Mouse (Mus musculus) central nervous system, embryonic 18 days (tissue): ENCODE results near the gene Hcfc1r1. TPM values are rescaled to one million over a fixed set of nuclear protein-coding genes. Genes with fewer than 3 reads are reported as not detected.

Experiments used
- polyA plus RNA-seq: library from polyadenylated mRNA; depleted of rRNA; stranded (reverse); fragments of >200 nt; gene quantifications from 2 replicates; pipeline ENCODE4 v1.2.3, GENCODE M21; 2012; rRNA removed

Hcfc1r1 gene
- polyA plus RNA-seq, result 86.9 and 88.9 TPM in 2 replicates

DNA sequence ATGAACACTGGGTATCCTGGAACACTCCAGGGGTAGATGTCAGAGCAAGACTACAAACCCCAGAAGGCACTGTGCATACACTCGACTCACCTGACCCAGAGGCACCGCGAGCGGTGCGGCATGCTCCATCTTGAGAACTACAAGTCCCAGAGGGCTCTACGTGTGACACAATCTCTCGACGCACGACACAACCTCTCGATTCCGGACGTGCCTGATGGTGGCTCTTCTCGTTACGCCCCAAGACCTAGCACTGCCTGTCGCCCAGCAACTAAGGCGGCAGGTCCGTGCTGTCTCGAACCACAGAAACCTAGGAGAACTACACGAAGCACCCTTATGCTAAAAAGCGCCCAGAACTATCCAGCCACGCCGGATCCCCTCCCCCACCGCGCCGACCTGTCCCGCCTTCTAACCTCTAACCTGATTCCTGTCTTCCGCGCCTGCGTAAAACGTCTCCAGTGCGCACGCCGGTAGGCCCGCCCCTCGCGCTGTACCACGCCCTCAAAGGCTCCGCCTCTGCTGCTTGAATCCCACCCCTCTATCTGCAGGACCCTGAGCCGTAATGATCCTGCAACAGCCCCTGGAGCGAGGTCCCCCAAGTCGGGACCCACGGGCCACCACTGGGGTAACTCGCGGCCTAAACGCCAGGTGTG is at the start of gene Hcfc1r1, which contains the start of gene Thoc6:
Gene Hcfc1r1, plus strand, starts transcription at position 173 of the 650 bp plus-strand sequence.
Gene Thoc6, minus strand, starts transcription at position 459 of the 650 bp plus-strand sequence.

DNA sequence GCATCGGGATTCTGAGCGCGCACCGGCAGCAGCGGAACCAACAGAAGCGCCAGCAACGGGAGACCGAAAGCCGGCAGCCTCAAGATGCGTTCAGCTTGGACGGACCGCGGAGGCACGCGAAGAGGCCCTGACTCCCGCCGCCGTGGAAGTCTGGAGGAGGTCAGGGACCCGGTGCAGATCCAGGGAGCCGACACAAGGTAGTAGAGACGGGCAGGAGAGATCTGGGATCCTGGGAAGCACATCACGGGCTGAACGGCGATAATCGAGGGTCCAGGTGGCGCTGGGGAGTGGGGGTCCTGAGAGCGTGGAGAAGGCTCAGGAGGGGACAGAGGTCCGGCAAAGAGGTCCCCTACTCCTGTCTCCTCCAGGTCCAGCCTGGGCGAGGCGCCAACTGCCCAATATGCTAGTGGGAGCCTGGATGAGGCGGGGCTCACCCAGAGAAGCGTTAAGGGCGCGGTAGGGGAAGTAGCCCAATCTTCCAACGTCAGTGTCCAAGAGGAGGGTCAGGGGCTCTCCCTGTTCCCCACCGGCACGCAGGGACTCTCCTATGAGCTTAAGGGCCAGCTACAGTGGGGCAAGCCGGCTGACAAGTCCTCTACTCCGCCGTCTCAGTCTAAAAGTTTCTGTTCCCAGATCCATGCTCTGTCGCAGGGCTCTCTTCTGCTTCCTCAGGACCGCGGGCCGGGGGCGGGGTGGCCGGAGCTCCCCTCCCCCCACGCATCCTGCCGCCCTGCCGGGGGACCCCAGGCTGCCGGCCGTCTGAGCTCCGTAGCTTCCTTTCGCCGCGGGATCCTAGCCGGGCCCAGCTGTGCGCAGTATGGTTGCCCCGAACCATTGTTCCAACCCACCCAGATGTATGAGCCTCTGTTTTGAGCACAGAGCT is 28.5 kb upstream of the Hcfc1r1 start, which contains the start of gene Mmp25:
Gene Mmp25, minus strand, starts transcription at position 665 of the 883 bp plus-strand sequence.

DNA sequence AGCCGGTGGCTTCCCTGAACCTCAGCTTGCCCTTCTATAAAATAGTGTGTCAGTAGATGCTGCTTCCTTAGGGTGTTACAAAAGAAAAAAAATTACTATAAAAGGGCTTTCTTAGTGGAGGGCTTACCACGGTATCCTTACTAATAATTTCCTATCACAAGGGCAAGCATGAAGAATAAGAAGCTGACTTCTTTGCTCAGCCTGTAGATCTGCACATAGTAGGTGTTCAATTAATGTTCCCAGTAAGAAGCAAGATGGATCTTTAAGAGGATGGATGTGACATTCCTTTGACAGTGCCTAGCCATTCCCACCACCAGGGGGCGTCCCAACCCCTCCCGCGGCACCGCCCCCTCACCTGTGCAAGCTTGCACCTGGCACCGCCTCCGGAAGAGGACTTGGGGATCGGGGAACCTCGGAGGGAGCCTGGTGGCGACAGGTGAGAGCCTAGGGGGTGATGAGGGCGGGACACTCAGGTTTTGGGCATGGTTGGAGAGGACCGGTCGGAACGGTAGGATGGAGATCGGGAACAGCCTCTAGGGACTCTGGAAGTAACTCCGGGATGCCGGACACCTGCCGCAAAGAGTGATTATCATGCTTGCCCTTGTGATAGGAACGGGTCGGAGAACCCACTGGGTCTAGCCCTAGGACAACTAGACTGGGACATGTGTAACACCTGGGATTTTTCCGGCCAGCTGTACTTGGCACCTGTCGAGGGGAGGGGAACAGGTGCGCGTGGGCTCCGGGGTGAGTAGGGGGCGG is 13.1 kb upstream of the Hcfc1r1 start, which contains the start of gene Bicdl2:
Gene Bicdl2, plus strand, starts transcription at position 390 of the 759 bp plus-strand sequence.

DNA sequence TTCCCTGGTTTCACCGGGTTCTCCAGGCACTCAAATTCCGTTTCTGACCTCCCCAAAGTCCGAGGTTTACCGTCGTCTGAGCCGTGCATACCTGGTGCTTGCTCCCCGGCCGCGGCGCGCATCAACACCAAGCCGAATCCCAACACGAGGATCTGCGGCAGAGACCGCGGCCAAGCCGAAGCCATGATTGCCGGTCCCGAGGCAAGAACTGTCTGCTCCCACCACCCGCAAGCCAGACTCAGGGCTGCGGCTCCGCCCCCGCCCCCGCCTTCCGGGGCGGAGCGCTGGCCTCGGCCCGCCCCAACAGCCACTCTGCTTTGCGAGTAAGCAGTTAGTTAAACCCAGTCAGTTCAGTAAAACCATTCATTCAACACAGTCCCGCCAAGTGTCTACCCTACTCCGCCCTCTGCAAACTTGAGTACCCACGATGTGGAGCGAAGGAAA is 3.9 kb downstream of the Hcfc1r1 start, which contains the start of gene Tnfrsf12a:
Gene Tnfrsf12a, minus strand, starts transcription at position 233 of the 444 bp plus-strand sequence.

DNA sequence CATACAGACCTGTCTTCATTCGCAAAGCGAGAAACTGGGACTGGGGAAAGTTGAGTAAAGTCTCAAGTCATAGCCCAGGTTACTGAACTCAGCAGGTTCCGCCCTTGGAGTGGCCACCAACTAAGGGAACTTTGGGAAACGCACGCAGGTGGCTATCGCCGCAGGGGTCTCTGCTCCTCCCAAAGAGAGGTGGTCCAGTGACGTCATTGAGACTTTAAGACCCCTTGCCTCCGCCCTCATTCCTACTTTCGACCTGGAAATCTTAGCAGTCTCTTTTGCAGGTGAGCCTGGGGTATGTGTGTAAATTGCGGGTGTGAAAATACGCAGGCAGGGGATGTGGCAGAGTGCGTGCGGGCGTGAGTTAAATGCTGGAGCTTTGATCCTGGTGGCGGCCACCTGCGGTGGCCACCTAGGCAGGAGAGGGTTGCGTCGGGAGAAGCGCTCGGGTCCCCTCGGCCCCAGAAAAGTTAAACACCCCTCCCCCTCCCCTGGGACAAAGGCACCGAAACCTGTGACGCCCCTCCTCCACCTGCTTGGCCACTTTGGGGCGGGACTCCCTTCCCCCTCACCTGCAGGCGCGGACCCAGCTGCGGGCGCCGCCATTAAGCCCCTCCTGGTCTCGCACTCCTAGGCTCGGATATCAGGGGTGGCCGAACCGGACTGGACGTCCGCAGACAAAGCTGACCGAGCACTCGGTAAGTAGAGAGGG is 5.9 kb downstream of the Hcfc1r1 start, which contains the start of gene Cldn6:
Gene Cldn6, plus strand, starts transcription at position 123 of the 709 bp plus-strand sequence.

DNA sequence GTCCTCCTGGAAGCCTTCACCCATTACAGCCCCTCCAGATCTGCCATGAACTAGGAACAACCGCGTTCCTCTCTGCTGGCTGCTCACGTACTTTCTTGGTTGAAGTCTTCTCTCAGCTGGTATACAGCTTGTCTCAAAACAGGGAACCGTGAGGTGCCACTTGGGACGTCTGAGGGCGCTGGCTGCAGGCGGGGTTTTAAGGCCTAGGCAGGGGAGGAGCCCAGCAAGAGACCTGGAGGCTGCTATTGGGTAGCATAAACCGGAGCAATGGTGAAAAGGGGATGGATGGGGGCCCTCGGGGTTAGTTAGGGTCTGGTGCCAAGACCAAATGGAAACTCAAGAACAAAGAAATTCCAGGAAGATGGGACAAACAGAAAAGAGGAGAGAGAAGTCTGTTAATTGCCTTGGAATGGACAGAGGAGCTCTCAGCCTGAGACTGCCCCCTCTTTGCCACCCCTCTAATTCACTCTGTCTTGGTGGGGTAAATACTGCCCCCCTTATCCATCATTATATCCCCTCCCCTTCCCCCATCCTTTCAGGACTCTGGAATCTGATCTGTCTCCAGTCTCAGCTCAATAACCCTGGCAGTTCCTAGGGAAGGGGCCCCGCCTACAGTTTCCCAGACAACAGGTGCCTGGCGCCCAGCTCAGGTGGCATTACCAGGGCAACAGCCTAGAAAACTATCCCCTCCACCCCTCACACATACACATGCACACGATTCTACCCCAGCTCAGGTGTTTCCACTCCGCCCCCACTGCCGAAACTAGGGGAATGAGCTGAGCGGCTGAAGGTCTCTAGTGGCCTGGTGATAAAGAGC is 10.7 kb downstream of the Hcfc1r1 start, which contains the start of gene Cldn9:
Gene Cldn9, minus strand, starts transcription at position 171 of the 817 bp plus-strand sequence.

DNA sequence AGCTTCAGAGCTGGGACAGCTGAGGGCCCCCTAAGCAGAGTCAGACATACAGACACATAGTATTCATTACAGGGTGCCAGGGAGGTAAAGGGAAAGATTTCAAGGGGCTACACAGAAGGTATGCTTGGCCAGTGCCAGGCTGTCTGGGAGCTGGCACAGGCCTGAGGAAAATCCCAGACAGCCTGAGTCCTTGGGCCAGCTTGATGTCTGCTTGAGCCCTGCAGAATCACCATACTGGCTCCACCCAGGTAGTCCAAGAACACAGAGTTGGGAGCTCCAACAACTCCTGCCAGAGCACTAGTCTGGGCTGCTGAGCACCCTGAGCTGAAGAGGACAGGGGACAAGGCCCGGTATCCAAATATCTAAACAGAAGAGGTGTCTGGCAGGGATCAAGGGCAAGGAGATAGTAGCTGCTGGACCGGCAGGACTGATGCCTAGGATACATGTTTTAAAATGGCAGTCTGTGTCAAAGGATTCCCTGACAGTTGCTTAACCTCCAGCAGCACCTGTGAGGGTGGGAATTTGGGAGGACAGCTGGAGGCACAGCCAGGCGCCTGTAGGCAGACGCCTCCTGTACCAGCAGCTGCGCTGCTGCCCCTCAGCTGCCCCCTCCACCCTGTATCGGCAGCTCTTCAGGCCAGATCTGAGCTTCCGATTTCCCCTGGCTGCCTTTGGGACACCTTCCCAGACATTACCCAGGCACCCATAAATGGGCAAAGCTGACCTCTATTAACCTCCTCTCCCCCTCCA is 49.2 kb downstream of the Hcfc1r1 start, which contains the start of gene 1520401A03Rik:
Gene 1520401A03Rik, minus strand, starts transcription at position 408 of the 750 bp plus-strand sequence.

Other genes with a start within 250 kb of the Hcfc1r1 start
- not detected in 2 replicates for gene Vmn2r117, start 193.9 kb upstream of the Hcfc1r1 start, polyA plus RNA-seq
- 12.9 and 13.4 TPM in 2 replicates for gene Zfp213, start 109.4 kb upstream of the Hcfc1r1 start, polyA plus RNA-seq
- 35.4 and 39.3 TPM in 2 replicates for gene Zfp13, start 74.1 kb upstream of the Hcfc1r1 start, polyA plus RNA-seq
- 0.08 and 0.12 TPM in 2 replicates for gene Zscan10, start 72.7 kb upstream of the Hcfc1r1 start, polyA plus RNA-seq
- 0.87 and 1.0 TPM in 2 replicates for gene Mmp25, start 28.3 kb upstream of the Hcfc1r1 start, polyA plus RNA-seq
- 0.13 and 0.22 TPM in 2 replicates for gene Bicdl2, start 13.1 kb upstream of the Hcfc1r1 start, polyA plus RNA-seq
- 28.9 and 33.0 TPM in 2 replicates for gene Thoc6, start 286 bp downstream of the Hcfc1r1 start, polyA plus RNA-seq
- 2.5 and 3.4 TPM in 2 replicates for gene Tnfrsf12a, start 3.9 kb downstream of the Hcfc1r1 start, polyA plus RNA-seq
- gene Cldn6, start 5.7 kb downstream of the Hcfc1r1 start, polyA plus RNA-seq, result 0.54 and 0.72 TPM in 2 replicates
- gene Cldn9, start 10.4 kb downstream of the Hcfc1r1 start, polyA plus RNA-seq, result 0.40 and 0.47 TPM in 2 replicates
- 0.17 and 0.32 TPM in 2 replicates for gene 1520401A03Rik, start 49.2 kb downstream of the Hcfc1r1 start, polyA plus RNA-seq
- 19.8 and 20.8 TPM in 2 replicates for gene Pkmyt1, start 52.7 kb downstream of the Hcfc1r1 start, polyA plus RNA-seq
- 33.9 and 34.7 TPM in 2 replicates for gene Paqr4, start 67.3 kb downstream of the Hcfc1r1 start, polyA plus RNA-seq
- 1.3 and 1.6 TPM in 2 replicates for gene Kremen2, start 72.2 kb downstream of the Hcfc1r1 start, polyA plus RNA-seq
- gene Flywch1, start 98.0 kb downstream of the Hcfc1r1 start, polyA plus RNA-seq, result 80.5 and 83.9 TPM in 2 replicates
- 46.4 and 59.7 TPM in 2 replicates for gene Flywch2, start 112.5 kb downstream of the Hcfc1r1 start, polyA plus RNA-seq
- gene Srrm2, start 116.9 kb downstream of the Hcfc1r1 start, polyA plus RNA-seq, result 446 and 518 TPM in 2 replicates
- 883 and 917 TPM in 2 replicates for gene Elob, start 155.5 kb downstream of the Hcfc1r1 start, polyA plus RNA-seq
- 0.26 and 0.27 TPM in 2 replicates for gene Prss33, start 162.5 kb downstream of the Hcfc1r1 start, polyA plus RNA-seq
- 1.6 and 1.8 TPM in 2 replicates for gene Prss32, start 170.3 kb downstream of the Hcfc1r1 start, polyA plus RNA-seq
- gene Prss41, start 170.6 kb downstream of the Hcfc1r1 start, polyA plus RNA-seq, result 1.6 and 1.7 TPM in 2 replicates
- not detected in 2 replicates for gene Prss21, start 194.5 kb downstream of the Hcfc1r1 start, polyA plus RNA-seq
- gene Dcpp1, start 207.3 kb downstream of the Hcfc1r1 start, polyA plus RNA-seq, result not detected in 2 replicates
- gene Dcpp2, start 207.3 kb downstream of the Hcfc1r1 start, polyA plus RNA-seq, result not detected in 2 replicates
- gene Dcpp3, start 243.9 kb downstream of the Hcfc1r1 start, polyA plus RNA-seq, result not detected in 2 replicates